Mouse (Mus musculus) activated CD4-positive, CD25-positive, alpha-beta regulatory T cell, adult 4 months (primary cell): ENCODE measurements at regions not wholly inside any gene's neighbourhood (a gene's known extent, or its start where the extent isn't known, plus 50 kb on each side); places are given as distances from the start of the nearest gene placed in this dataset.

Experiments
- ATAC-seq: one replicate; pipeline ENCODE4 v1.8.0; 2017

GRCm38 (mm10) chr16:84581166-84581565, 66.2 kb downstream of the A730009L09Rik start:
- ATAC-seq, result no peak

- ATAC-seq, result peak; percentile 76
Measured at GRCm38 (mm10) chr16:84583323-84583722, 68.4 kb downstream of the A730009L09Rik start.

- ATAC-seq, result peak; percentile 86
Measured at GRCm38 (mm10) chr16:84583773-84584229, 68.9 kb downstream of the A730009L09Rik start.

GRCm38 (mm10) chr16:84584724-84585399, 69.9 kb downstream of the A730009L09Rik start:
- ATAC-seq, result peak; percentile 5

- no peak for ATAC-seq
Measured at GRCm38 (mm10) chr16:84592978-84593377, 78.1 kb downstream of the A730009L09Rik start.

- peak; percentile 65 for ATAC-seq
Measured at GRCm38 (mm10) chr16:84602969-84603368, 88.0 kb downstream of the A730009L09Rik start.

- ATAC-seq, result no peak
Measured at GRCm38 (mm10) chr16:84603465-84604205, 88.7 kb downstream of the A730009L09Rik start.

- no peak for ATAC-seq
Measured at GRCm38 (mm10) chr16:84604272-84604975, 89.5 kb downstream of the A730009L09Rik start.

GRCm38 (mm10) chr16:84606010-84606803, 91.3 kb downstream of the A730009L09Rik start:
- no peak for ATAC-seq

GRCm38 (mm10) chr16:84606804-84607095, 91.8 kb downstream of the A730009L09Rik start:
- ATAC-seq, result no peak

GRCm38 (mm10) chr16:84607503-84607902, 92.6 kb downstream of the A730009L09Rik start:
- ATAC-seq, result no peak

GRCm38 (mm10) chr16:84615683-84616082, 100.8 kb downstream of the A730009L09Rik start:
- no peak for ATAC-seq

- no peak for ATAC-seq
Measured at GRCm38 (mm10) chr16:84616132-84616531, 101.2 kb downstream of the A730009L09Rik start.

- no peak for ATAC-seq
Measured at GRCm38 (mm10) chr16:84618379-84618778, 103.5 kb downstream of the A730009L09Rik start.

- no peak for ATAC-seq
Measured at GRCm38 (mm10) chr16:84619876-84620275, 105.0 kb downstream of the A730009L09Rik start.

GRCm38 (mm10) chr16:84620861-84621260, 105.9 kb downstream of the A730009L09Rik start:
- no peak for ATAC-seq

- peak; percentile 97 for ATAC-seq
Measured at GRCm38 (mm10) chr16:84621300-84622031, 106.5 kb downstream of the A730009L09Rik start.

- no peak for ATAC-seq
Measured at GRCm38 (mm10) chr16:84623346-84624085, 108.6 kb downstream of the A730009L09Rik start.

GRCm38 (mm10) chr16:84624443-84625109, 109.7 kb downstream of the A730009L09Rik start:
- no peak for ATAC-seq

GRCm38 (mm10) chr16:84625110-84625722, 110.3 kb downstream of the A730009L09Rik start:
- ATAC-seq, result no peak
